Mouse (Mus musculus): ENCODE measurements around the gene Trp53rka.

Gene Trp53rka

DNA sequence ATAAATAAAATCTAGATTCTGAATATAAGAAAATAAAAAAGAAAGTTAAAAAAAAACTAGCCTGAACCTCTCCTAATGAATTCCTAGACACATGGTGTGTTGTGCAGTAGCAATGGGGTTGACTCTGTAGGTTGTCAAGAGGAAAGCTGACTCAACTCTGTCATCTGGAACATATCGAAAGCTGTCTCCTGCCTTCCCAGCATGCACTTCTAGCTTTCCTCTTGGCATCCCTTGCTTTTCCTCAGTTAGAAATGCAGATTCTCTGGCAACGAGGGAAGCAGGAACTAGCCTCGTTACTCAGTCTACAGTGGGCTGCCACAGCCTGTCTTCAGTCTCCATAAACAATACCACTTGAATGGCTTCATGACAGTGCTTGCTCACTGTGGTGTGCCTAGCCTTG lies 7.3 kb downstream of the Trp53rka start:
- DNase-seq (ENCODE audit: inconsistent ontology term), result no peak

DNA sequence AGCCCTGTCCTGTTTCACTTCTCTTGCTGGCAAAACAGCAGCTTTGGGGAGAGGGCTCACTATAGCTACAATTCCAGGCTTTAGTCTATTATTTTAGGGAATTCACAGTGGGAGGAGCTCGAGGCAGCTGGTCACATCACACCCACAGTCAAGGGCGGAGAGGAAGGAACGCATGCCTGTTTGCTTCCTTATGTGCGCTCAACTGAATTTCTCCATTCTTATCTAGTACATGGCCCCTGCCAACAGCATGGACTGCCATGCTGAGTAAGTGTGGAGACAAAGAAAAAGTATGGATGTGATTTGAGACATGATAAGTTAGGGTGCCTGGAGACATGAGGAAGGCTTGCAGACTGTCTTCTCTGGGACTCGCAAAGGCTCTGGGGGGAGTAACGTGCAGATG lies 9.0 kb downstream of the Trp53rka start:
- no peak for DNase-seq (ENCODE audit: inconsistent ontology term)

DNA sequence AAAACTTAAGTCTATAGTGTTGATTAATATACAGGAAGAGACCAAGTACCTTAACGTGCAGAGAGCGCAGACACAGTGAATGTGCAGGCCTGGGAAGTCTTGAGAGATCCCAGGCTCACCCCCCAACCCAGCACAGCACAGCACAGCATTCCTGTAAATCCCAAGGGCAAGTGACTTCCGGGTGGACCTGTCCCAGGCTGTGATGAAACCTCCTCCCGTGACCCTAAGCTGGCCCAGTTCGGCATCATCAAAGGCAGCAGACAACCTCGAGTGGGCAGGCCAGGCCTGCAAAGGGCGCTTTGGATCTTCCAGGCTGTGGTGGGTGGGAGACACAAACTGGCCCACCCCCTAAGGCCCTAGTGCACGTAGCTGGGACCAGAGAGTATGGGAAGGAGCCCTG lies 11.1 kb downstream of the Trp53rka start:
- DNase-seq (ENCODE audit: inconsistent ontology term), result no peak

DNA sequence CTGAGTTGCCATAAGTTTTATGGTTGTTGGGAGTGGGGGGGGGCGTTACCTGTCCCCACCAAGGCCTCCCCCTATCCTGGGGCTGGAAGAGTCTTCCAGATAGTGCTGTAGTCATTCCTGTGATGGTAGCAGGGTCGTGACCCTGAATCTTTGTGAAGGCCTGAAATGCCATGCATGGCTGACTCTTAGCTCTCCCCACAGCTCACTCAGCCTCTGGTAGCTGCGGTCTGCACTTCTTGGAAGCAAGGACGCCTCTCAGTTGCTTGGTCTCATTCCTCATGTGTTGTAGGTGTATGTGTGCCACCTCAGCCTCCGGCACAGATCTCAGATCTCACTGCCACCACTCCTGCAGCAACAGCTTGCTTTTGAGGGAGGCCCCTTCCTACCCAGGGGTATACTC lies 17.3 kb downstream of the Trp53rka start:
- no peak for DNase-seq (ENCODE audit: inconsistent ontology term)

DNA sequence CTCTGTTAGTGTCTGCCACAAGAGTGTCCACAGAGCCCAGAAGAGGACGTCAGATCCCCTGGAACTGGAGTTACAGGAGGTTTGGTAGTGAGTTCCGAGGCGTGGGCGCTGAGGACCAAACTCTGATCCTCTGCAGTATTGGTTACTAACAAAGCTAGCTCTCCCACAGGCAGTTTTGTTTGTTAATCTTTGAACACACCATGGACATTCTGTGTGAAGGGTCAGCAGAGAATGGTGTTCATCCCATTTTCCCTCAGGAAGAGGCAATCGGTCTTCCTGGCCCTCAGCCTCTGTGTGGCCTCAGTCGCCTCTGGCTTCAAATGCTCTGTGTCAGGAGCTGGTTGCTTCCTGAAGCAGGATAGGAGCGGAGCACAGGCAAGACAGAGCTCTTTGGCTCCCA lies 17.7 kb downstream of the Trp53rka start:
- no peak for DNase-seq (ENCODE audit: inconsistent ontology term)

DNA sequence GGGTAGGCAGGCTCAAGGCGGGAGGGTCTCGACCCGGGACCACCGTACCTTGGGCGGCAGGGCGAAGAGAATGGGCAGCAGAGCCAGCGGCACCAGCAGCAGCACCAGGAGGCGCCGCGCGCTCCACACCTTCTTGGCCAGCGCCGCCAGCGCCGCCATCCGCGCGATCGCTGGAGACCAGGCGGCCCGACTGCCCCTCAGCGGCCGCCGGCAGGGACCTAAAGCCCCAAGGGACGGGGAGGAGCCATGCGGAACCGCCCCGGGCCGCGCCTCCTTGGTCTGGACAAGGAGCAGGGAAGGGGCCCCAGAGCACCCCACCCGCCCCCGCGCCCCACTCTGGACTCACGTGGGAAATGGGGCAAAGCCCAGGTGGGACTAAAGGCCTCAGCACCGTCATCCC lies 20.1 kb downstream of the Trp53rka start, which contains the start of gene Slc13a3:
Gene Slc13a3 (minus strand): TSS at position 228 of the 400 bp plus-strand sequence.
- peak; percentile 21 for DNase-seq (ENCODE audit: inconsistent ontology term)

DNA sequence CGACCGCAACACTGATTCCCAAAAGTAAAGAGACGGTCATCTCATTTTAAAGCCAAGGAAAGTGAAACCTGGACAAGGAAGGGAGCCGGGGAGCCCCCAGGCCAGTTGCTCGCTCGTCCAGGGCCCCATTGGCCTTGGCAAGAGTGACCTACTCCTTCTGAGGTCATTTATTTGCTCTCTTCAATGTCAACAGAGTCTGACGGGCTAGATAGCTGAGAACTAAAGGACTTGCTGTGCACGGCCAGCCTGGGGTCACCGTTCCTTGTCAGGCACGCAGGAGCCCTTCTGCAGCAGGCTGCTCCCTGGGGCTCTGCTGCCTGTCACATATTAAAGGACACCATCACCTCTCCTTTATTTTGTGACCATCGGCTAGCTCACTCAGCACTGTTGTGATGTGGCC lies 21.2 kb downstream of the Trp53rka start:
- DNase-seq (ENCODE audit: inconsistent ontology term), result no peak

DNA sequence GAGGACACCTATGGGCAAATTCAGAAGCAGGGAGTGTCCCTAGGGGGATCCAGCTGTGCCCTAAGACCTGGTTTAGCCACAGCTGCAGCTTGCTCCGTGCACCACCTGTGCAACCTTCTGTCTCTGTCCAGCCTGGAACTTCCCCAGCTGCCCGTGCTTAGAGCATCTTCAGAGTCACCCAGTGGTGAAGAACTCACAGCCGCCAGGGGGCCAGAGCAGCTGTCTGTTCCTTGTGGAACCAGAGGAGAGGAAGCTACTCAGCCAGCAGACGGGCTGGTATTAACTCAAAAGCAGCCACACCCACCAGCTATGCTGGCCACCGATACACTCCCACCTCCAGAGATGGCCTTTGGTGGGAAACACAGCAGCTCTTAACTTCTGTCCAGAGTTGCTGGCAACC lies 23.0 kb downstream of the Trp53rka start:
- DNase-seq (ENCODE audit: inconsistent ontology term), result no peak

DNA sequence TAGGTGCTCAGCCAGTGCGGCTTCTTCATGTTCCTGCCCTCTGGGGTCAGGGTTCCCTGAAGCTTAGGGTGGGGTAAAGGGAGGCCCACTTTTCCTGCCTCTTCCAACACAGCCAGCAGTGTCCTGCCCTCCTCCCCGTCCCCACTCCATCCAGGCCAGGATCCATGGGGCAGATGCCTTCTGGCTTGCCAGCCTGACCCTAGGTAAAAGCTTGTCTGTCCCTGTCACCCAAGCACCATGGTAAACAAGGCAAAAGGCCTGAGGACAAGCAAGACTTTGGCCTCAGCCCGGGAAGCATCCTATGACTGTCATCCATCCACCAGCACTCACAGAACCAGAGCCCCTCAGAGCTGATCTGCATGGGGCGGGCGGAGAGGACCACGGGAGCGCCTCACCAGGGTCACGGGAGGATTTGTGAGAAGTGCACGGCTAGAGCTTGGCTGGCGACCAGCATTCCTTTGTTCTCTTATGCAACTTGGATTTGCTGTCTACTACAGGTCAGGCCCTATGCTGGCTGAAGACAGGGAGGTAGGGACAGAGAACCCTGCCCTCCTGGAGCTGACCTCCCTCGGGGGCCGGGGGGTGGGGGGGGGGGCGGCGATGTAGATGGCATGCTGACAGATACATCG lies 25.2 kb downstream of the Trp53rka start:
- peak; percentile 23 for DNase-seq (ENCODE audit: inconsistent ontology term)

DNA sequence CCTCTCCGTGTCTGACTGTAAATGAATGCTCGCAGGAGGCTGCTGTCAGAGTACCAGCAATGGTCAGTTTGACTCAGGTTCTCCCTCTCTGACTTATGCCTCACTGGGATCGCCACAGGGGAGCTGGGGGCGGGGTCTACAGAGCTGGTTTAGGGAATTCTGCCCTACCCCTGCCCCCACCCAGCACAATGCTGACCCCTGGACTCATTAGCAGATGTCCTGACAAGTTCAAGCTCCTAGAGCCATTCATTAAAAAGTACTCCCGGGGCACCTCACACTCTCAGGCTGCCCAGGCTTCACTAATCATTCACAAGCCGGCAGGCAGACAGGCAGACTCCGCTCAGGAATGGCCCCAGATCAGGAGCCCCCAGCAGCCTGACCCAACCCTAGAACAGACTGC lies 33.5 kb downstream of the Trp53rka start:
- DNase-seq (ENCODE audit: inconsistent ontology term), result no peak

DNA sequence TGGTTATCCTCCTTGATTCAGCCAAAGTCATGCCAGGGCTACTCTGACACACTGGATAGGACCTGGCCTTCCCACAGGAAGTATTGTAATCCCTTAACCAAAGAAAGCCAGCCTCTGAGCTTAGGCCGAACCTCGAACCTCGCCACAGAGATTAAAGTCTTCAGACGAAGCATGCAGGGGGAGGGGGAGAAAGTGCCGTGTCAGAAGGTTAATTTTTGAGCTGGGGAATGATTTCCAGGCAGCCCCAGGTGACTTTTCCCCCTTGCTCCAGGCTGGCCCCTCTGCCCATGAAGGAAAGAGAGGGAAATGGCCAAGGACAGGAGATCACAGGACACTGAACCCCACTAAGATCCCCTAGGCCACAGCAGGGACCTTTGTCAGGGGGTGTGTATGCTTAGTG lies 34.9 kb downstream of the Trp53rka start:
- no peak for DNase-seq (ENCODE audit: inconsistent ontology term)

DNA sequence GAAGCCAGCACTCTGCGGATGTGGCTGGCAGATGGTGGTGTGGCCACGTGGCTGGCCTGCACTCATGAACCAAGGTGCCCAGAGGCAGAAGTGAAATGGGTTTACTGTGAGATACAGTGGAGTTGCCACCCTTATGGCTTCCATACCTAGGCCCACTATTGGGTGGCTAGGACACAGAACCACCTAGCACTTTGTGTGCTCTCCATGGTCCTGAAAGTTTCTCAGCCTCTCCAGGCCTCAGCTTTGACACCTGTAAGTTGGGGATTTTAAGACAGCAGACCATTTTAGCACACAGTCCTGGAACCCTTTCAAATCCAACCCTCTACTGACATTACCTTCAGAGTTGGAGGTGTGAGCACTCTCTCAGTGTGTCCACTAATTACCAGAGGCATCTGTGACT lies 36.4 kb downstream of the Trp53rka start:
- no peak for DNase-seq (ENCODE audit: inconsistent ontology term)

DNA sequence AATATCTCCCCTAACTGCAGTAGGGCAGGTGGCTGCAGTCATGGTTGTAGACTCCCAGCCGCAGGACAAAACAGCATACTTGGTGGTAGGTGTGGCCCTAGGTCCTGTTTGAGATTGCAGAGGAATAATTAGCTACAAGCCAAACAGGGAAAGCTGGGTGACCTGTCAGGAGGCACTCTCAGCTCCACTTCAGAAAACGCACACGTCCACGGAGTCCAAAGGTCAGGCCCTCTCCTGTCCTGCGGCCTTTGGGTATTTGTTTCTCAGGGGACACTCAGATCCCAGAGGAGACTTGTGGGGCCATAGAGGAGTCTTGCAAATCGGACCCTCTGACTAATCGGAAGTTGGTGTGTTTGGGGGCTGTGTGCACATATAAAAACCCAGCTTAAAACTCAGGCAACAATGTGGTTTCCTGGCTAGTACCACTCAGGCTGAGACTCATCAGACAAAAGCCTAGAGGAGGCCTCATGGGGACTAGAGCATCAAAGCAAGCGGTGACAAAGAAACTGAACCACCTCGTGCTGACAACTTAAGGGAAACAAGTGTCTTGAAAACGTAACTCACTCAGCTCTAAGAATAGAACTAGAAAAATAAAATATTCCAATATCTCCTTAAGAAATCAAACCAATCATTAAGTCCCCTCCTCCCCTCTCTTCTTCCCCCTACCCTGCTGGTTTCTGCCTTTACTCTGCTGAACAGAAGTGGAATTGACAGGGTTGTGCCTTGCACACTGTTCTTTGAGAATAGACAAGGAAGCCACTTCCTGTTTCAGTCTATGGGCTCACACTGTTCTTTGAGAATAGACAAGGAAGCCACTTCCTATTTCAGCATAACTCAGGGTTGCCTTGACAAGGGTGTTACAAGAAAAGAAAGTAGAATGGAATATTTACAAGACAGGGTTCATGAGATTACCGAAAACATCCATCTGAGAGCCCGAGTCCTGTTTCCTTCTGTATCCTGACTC lies 40.1 kb downstream of the Trp53rka start:
- DNase-seq (ENCODE audit: inconsistent ontology term), result no peak

DNA sequence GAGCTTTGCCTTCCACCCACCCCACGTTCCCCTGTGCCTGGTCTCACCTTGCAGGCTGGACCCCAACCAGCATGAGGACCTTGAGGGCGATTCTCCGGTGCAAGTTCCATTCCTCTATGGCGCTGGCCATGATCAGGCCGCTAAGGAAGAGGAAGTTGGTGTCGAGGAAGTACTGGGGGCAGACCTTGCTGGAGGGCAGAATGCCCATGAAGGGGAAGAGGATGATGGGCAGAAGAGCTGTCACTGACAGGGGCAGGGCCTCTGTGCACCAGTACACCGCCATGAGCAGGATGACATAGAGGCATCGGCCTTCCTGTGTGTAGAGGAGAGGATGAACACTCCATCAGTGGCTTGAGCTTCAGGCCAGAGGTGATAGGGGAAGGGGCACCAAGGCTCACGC lies 44.6 kb downstream of the Trp53rka start:
- DNase-seq (ENCODE audit: inconsistent ontology term), result no peak

DNA sequence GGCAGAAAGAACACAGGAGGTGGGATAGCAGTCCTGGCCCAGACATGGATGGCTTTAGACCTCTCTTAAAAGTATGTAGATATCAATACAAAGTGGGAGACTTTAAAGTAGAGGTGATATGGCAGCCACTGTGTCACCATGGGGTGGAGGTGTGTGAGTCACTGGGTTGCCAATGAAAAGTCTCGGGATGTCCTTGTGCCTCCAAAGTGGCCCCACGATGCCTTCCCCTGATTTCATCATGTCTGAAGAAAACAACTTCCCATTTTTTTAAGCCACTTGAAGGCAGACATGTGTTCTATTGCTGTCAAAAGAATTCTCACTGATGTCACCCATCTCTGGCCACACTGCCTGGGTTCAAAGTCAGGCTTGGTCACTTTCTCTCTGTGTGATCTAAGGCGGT lies 48.3 kb downstream of the Trp53rka start:
- DNase-seq (ENCODE audit: inconsistent ontology term), result no peak

DNA sequence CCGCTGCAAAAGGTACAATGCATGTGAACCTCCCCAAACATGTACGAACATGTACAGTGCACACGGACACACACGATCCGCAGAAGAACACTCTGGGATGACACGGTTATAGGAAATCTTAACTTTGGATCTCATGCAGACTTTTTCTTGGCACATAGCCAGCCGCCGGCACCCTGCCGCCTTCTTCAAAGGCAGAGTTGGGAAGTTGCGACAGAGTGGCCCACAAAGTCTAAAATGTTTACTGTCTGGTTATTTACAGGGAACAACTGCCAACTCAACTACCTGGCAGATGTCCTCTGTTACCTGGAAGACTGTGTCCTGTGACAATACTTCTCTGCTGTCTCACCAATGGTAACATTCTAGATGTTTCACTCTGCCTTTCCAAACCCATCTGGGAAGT lies 50.1 kb downstream of the Trp53rka start:
- no peak for DNase-seq (ENCODE audit: inconsistent ontology term)

DNA sequence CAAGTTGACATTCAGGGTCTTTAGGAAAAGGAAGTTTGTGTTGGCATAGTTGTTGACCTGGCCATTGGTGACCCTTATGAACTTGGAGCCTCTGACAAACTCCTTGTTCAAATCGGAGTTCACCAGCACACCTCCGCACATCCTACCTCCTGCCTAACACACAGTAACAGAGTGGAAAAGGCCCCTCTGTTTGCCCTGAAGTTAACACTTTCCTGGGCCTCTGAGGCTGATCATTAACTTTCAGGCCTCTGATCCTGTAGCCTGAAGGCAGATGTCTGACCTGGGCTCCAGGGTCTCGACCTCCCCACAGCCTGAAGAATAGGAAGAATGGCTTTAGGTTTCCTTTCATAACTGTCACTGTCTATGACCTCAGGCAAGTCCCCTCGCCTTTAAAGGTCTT lies 51.5 kb downstream of the Trp53rka start:
- DNase-seq (ENCODE audit: inconsistent ontology term), result no peak

Data from Muller cell, postnatal 12 days (primary cell).